Mouse (Mus musculus) ES-E14 (cell line): Measurements from ENCODE around the gene Fhit. TPM values are rescaled to one million over a fixed set of nuclear protein-coding genes. Genes with fewer than 3 reads are reported as not detected.

Experiments used
- DNase-seq: peaks from one replicate; pipeline ENCODE4 v3.0.0-alpha.2; 2013; ENCODE audit warnings: low read depth, low spot score
- H3K27ac ChIP-seq: 2 replicates; pipeline ENCODE4 v1.5.1; 2012; ENCODE audit warnings: low read depth, mild to moderate bottlenecking, low read length, moderate library complexity, mixed read lengths; ENCODE audit not compliant: poor library complexity, insufficient read depth, severe bottlenecking
- H3K36me3 ChIP-seq: 2 replicates; pipeline ENCODE4 v1.6.1; 2012; ENCODE audit warnings: mild to moderate bottlenecking, low read length, moderate library complexity, mixed read lengths; ENCODE audit not compliant: control insufficient read depth, poor library complexity, insufficient read depth, severe bottlenecking
- H3K4me1 ChIP-seq, 2 experiments: fragments of 150-350 bp in 1 of 2; sonication (generic) in 1 of 2; 2 replicates each; pipeline ENCODE4 v1.6.1; 2012; ENCODE audit warnings: low read length in 2 of 2, mild to moderate bottlenecking in 1 of 2, mixed read lengths in 1 of 2; ENCODE audit not compliant: control insufficient read depth in 2 of 2, insufficient read depth in 2 of 2, poor library complexity in 1 of 2
- H3K4me3 ChIP-seq, 2 experiments: fragments of 150-350 bp in 1 of 2; sonication (generic) in 1 of 2; 2 replicates each; pipeline ENCODE4 v1.5.1; 2012; ENCODE audit warnings: low read length in 2 of 2, low read depth in 1 of 2, mild to moderate bottlenecking in 1 of 2, mixed read lengths in 1 of 2; ENCODE audit not compliant: insufficient read depth in 1 of 2, poor library complexity in 1 of 2, severe bottlenecking in 1 of 2
- H3K9ac ChIP-seq: 2 replicates; pipeline ENCODE4 v1.6.1; 2012; ENCODE audit warnings: low read depth, mild to moderate bottlenecking, low read length, mixed read lengths; ENCODE audit not compliant: poor library complexity, insufficient read depth, severe bottlenecking
- H3K9me3 ChIP-seq: fragments of 150-350 bp; sonication (generic); 2 replicates; pipeline ENCODE4 v1.6.1; 2012; ENCODE audit warnings: low read depth, mild to moderate bottlenecking, low read length; ENCODE audit not compliant: control insufficient read depth, insufficient read depth
- CHD2 ChIP-seq: IDR thresholded peaks from 2 replicates; pipeline ENCODE4 v1.6.1; 2014; ENCODE audit warnings: mild to moderate bottlenecking, low read depth, low read length, inconsistent platforms
- HCFC1 ChIP-seq: IDR thresholded peaks from 2 replicates; pipeline ENCODE4 v1.6.1; 2012; ENCODE audit warnings: low read length, inconsistent platforms, borderline replicate concordance; ENCODE audit not compliant: insufficient read depth
- MAFK ChIP-seq: IDR thresholded peaks from 2 replicates; pipeline ENCODE4 v1.6.1; 2014; ENCODE audit warnings: mild to moderate bottlenecking, low read depth, low read length, inconsistent platforms; ENCODE audit not compliant: insufficient read depth
- ZC3H11A ChIP-seq: IDR thresholded peaks from 2 replicates; pipeline ENCODE4 v1.6.1; 2012; ENCODE audit warnings: low read depth, mild to moderate bottlenecking, inconsistent platforms, low read length, borderline replicate concordance
- ZNF384 ChIP-seq: IDR thresholded peaks from 2 replicates; pipeline ENCODE4 v1.6.1; 2012; ENCODE audit warnings: low read depth, low read length, inconsistent platforms
- in situ Hi-C, 2 experiments: fragments of 600-800 bp; cut with MboI; formaldehyde crosslinking; loops; one replicate each; pipeline ENCODE4 v1.15.1; 2025; ENCODE audit warnings: low sequenced_read_pairs in 2 of 2, inconsistent platforms in 1 of 2; ENCODE audit not compliant: unreplicated experiment in 2 of 2
- total RNA-seq: library from RNA; depleted of rRNA; stranded (reverse); fragments of 300-350 nt; gene quantifications from 2 replicates; pipeline ENCODE4 v1.2.3, GENCODE M21; 2012

The Fhit gene
- total RNA-seq, 1 experiment = 1.0 TPM

GRCm38 (mm10) chr14:9589121-9589520 lies 1572.7 kb downstream of the Fhit start:
- TF ChIP-seq HCFC1 (no peak), ZNF384 (no peak), CHD2 (no peak), MAFK (no peak), ZC3H11A (no peak)
- no peak overlapping the region for H3K9ac ChIP-seq
- no peaks in the 10 kb centered on the region for H3K9me3 ChIP-seq
- DNase-seq = no peak
- no peak overlapping the region for H3K4me3 ChIP-seq
- in situ Hi-C loops = no loop called here
- H3K27ac ChIP-seq = no peak overlapping the region
- H3K4me1 ChIP-seq = no peaks in the 10 kb centered on the region
- H3K36me3 ChIP-seq = no peaks in the 10 kb centered on the region

- DNase-seq = no peak
- Histone ChIP-seq H3K9ac (no peak overlapping the region), H3K9me3 (no peaks in the 10 kb centered on the region), H3K27ac (no peak overlapping the region), H3K4me3 (no peak overlapping the region), H3K4me1 (no peaks in the 10 kb centered on the region), H3K36me3 (no peaks in the 10 kb centered on the region)
- no peak for TF ChIP-seq CHD2
- TF ChIP-seq HCFC1 = no peak
- no peak for TF ChIP-seq ZC3H11A
- no peak for TF ChIP-seq ZNF384
- no peak for TF ChIP-seq MAFK
- in situ Hi-C loops = no loop called here
Observed at GRCm38 (mm10) chr14:9587900-9588299, 1573.9 kb downstream of the Fhit start.

- Histone ChIP-seq H3K9ac (no peak overlapping the region), H3K4me1 (no peaks in the 10 kb centered on the region), H3K4me3 (no peak overlapping the region), H3K9me3 (no peaks in the 10 kb centered on the region), H3K36me3 (no peaks in the 10 kb centered on the region), H3K27ac (no peak overlapping the region)
- in situ Hi-C loops = no loop called here
- no peak for DNase-seq
- no peak for TF ChIP-seq HCFC1
- no peak for TF ChIP-seq CHD2
- no peak for TF ChIP-seq MAFK
- no peak for TF ChIP-seq ZC3H11A
- no peak for TF ChIP-seq ZNF384
Observed at GRCm38 (mm10) chr14:9583227-9584155, 1578.3 kb downstream of the Fhit start.

- Histone ChIP-seq H3K9me3 (no peaks in the 10 kb centered on the region), H3K9ac (no peak overlapping the region), H3K36me3 (no peaks in the 10 kb centered on the region), H3K27ac (no peak overlapping the region), H3K4me3 (no peak overlapping the region), H3K4me1 (no peaks in the 10 kb centered on the region)
- DNase-seq = no peak
- in situ Hi-C loops = no loop called here
- TF ChIP-seq ZC3H11A (no peak), CHD2 (no peak), MAFK (no peak), ZNF384 (no peak), HCFC1 (no peak)
Observed at GRCm38 (mm10) chr14:9556333-9556732, 1605.5 kb downstream of the Fhit start.
